Comparison of ENCODE assay signal across 8 mouse cellular contexts in the genomic region with DNA sequence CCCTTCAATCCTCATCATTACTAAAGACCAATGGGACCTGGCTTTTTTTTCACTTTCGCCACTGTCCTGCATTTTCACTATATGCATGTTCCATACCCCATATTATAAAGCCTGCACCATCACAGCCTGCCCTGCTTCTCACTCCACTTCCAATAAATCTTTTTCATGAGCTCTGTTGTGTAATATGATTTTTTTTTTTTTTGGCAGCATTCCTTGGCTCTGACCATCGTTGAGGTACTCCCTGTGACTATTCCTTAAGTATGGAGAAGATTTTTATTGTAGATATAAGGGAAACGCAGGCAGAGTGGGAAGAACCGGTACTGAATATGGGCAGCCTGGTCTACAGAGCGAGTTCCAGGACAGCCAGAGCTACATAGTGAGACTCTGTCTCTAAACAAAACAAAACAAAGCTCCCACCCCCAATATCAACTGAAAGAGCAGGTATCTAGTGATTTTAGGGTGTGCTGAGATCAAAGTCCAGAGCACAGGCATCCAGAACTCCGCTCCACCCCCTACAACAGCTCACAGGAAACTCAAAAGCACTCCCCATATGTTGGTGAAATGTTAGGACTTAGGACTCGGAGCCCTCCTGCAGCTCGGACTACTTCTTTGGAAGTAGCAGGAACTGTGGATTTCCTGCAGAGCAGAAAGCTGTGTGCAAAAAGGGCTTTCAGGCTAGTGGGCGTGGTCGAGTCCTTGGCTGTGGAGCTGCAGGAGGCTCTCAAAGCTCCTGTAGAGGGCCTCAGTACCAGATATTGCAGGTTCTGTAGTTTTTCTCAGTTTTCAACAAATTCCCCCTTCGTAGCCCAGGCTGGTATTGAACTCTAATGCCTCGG. TPM values are rescaled to one million over a fixed set of nuclear protein-coding genes. Genes with fewer than 3 reads are reported as not detected.
DNase-seq lines count a peak whose midpoint lies in the region; ATAC-seq lines count a peak whose summit lies in the region.

No protein-coding gene starts in this region.

- H3K27me3 ChIP-seq in embryonic facial prominence, embryonic 12.5 days = no peaks in the 10 kb centered on the region
- H3K27me3 ChIP-seq in limb, embryonic 12.5 days = 0 out of 2 replicates have a peak, but pooled peaks cover 4% of the 10 kb centered on the region
- H3K27me3 ChIP-seq in midbrain, embryonic 13.5 days = 0 out of 2 replicates have a peak, but pooled peaks cover 3% of the 10 kb centered on the region

- no peaks in the 10 kb centered on the region for H3K9me3 ChIP-seq in embryonic facial prominence, embryonic 12.5 days
- no peaks in the 10 kb centered on the region for H3K9me3 ChIP-seq in limb, embryonic 12.5 days
- H3K9me3 ChIP-seq in midbrain, embryonic 13.5 days = no peaks in the 10 kb centered on the region

- peaks cover 7% of the 10 kb centered on the region for H3K4me1 ChIP-seq in embryonic facial prominence, embryonic 12.5 days
- H3K4me1 ChIP-seq in limb, embryonic 12.5 days (replicated peaks) = peaks cover 16% of the 10 kb centered on the region
- H3K4me1 ChIP-seq in midbrain, embryonic 13.5 days (replicated peaks) = peaks cover 26% of the 10 kb centered on the region

- no peak for ATAC-seq in embryonic facial prominence, embryonic 12.5 days (ENCODE audit: insufficient number of reproducible peaks, insufficient read depth, low FRiP score, low TSS enrichment)
- ATAC-seq in limb, embryonic 12.5 days (ENCODE audit: insufficient number of reproducible peaks, insufficient read depth, low FRiP score, low TSS enrichment, low read depth) = no peak
- ATAC-seq in midbrain, embryonic 13.5 days = no peak

- H3K36me3 ChIP-seq in embryonic facial prominence, embryonic 12.5 days = no peaks in the 10 kb centered on the region
- 0 out of 2 replicates have a peak, but pooled peaks cover 3% of the 10 kb centered on the region for H3K36me3 ChIP-seq in limb, embryonic 12.5 days
- H3K36me3 ChIP-seq in midbrain, embryonic 13.5 days = no peaks in the 10 kb centered on the region

- H3K4me3 ChIP-seq in embryonic facial prominence, embryonic 12.5 days = no peak overlapping the region
- peak overlapping the region; percentile 67; the same call in 1 of the 2 replicates for H3K4me3 ChIP-seq in limb, embryonic 12.5 days (replicated peaks)
- peak overlapping the region; percentile 71; the same call in 1 of the 2 replicates for H3K4me3 ChIP-seq in midbrain, embryonic 13.5 days (replicated peaks)

- peak; percentile 68 for DNase-seq in urinary bladder, postnatal 14 days (ENCODE audit: low spot score)
- no peak for DNase-seq in urinary bladder, adult 2 months (ENCODE audit: low spot score)
- peak; percentile 96 for DNase-seq in heart, adult 11 months
- peak; percentile 61 for DNase-seq in kidney, adult 11 months
- DNase-seq in spleen, postnatal 36 days (ENCODE audit: low spot score in 2 of 2) = peak; percentile 56 to 59

- 32% methylated on average over 12 of the region's 12 CpGs for WGBS in embryonic facial prominence, embryonic 12.5 days
- 31% methylated on average over 12 of the region's 12 CpGs for WGBS in limb, embryonic 12.5 days
- WGBS in midbrain, embryonic 13.5 days = 39% methylated on average over 12 of the region's 12 CpGs

- peak overlapping the region; percentile 90; the same call in 1 of the 2 replicates for H3K27ac ChIP-seq in embryonic facial prominence, embryonic 12.5 days
- peak overlapping the region; percentile 97 for H3K27ac ChIP-seq in limb, embryonic 12.5 days
- H3K27ac ChIP-seq in midbrain, embryonic 13.5 days = no peak overlapping the region; the same call in 1 of the 2 replicates

- H3K9ac ChIP-seq in embryonic facial prominence, embryonic 12.5 days = no peak overlapping the region
- H3K9ac ChIP-seq in limb, embryonic 12.5 days (replicated peaks) = no peak overlapping the region
- H3K9ac ChIP-seq in midbrain, embryonic 13.5 days (replicated peaks) = no peak overlapping the region

- peak overlapping the region; percentile 60 for H3K4me2 ChIP-seq in embryonic facial prominence, embryonic 12.5 days (replicated peaks)
- peak overlapping the region; percentile 62 for H3K4me2 ChIP-seq in limb, embryonic 12.5 days
- H3K4me2 ChIP-seq in midbrain, embryonic 13.5 days (replicated peaks) = peak overlapping the region; percentile 62

RNA-seq across cellular contexts. Expression of a gene that starts 1.1 kb away (rescaled TPM):
- polyA plus RNA-seq in urinary bladder, adult 2 months (2012; rRNA removed) = 39.4 and 47.1 TPM in 2 replicates
- polyA plus RNA-seq in embryonic facial prominence, embryonic 12.5 days (2016; fragmentation: Nextera tagmentation; extraction: Ambion mirVana) = 55.8 and 59.0 TPM in 2 replicates
- 49.5 and 57.3 TPM in 2 replicates for polyA plus RNA-seq in limb, embryonic 12.5 days (2016; fragmentation: Nextera tagmentation; extraction: Ambion mirVana)
- polyA plus RNA-seq in midbrain, embryonic 13.5 days (2015; fragmentation: Nextera tagmentation; extraction: Ambion mirVana) = 46.4 and 46.6 TPM in 2 replicates

RNA-seq across cellular contexts. Expression of a gene that starts 23.8 kb away (rescaled TPM):
- not detected in 2 replicates for polyA plus RNA-seq in urinary bladder, adult 2 months (2012; rRNA removed)
- polyA plus RNA-seq in embryonic facial prominence, embryonic 12.5 days (2016; fragmentation: Nextera tagmentation; extraction: Ambion mirVana) = not detected in 2 replicates
- not detected in 2 replicates for polyA plus RNA-seq in limb, embryonic 12.5 days (2016; fragmentation: Nextera tagmentation; extraction: Ambion mirVana)
- not detected in 2 replicates for polyA plus RNA-seq in midbrain, embryonic 13.5 days (2015; fragmentation: Nextera tagmentation; extraction: Ambion mirVana)

RNA-seq across cellular contexts. Expression of a gene that starts 31.2 kb away (rescaled TPM):
- polyA plus RNA-seq in urinary bladder, adult 2 months (2012; rRNA removed) = 0.03 TPM in 1 of 2 replicates, not detected in the other
- 0.17 and 0.40 TPM in 2 replicates for polyA plus RNA-seq in embryonic facial prominence, embryonic 12.5 days (2016; fragmentation: Nextera tagmentation; extraction: Ambion mirVana)
- 0.15 and 0.41 TPM in 2 replicates for polyA plus RNA-seq in limb, embryonic 12.5 days (2016; fragmentation: Nextera tagmentation; extraction: Ambion mirVana)
- 0.22 and 0.58 TPM in 2 replicates for polyA plus RNA-seq in midbrain, embryonic 13.5 days (2015; fragmentation: Nextera tagmentation; extraction: Ambion mirVana)

RNA-seq across cellular contexts. Expression of a gene that starts 33.6 kb away (rescaled TPM):
- polyA plus RNA-seq in urinary bladder, adult 2 months (2012; rRNA removed) = 0.07 TPM in 2 replicates
- polyA plus RNA-seq in embryonic facial prominence, embryonic 12.5 days (2016; fragmentation: Nextera tagmentation; extraction: Ambion mirVana) = 6.6 and 7.2 TPM in 2 replicates
- 5.8 and 6.7 TPM in 2 replicates for polyA plus RNA-seq in limb, embryonic 12.5 days (2016; fragmentation: Nextera tagmentation; extraction: Ambion mirVana)
- polyA plus RNA-seq in midbrain, embryonic 13.5 days (2015; fragmentation: Nextera tagmentation; extraction: Ambion mirVana) = 1.2 and 2.0 TPM in 2 replicates

RNA-seq across cellular contexts. Expression of a gene that starts 54.1 kb away (rescaled TPM):
- 0.15 and 0.41 TPM in 2 replicates for polyA plus RNA-seq in urinary bladder, adult 2 months (2012; rRNA removed)
- polyA plus RNA-seq in embryonic facial prominence, embryonic 12.5 days (2016; fragmentation: Nextera tagmentation; extraction: Ambion mirVana) = not detected in 2 replicates
- not detected in 2 replicates for polyA plus RNA-seq in limb, embryonic 12.5 days (2016; fragmentation: Nextera tagmentation; extraction: Ambion mirVana)
- polyA plus RNA-seq in midbrain, embryonic 13.5 days (2015; fragmentation: Nextera tagmentation; extraction: Ambion mirVana) = not detected in 2 replicates
